Mouse (Mus musculus): ENCODE measurements around the gene Cav2. TPM values are rescaled to one million over a fixed set of nuclear protein-coding genes. Genes with fewer than 3 reads are reported as not detected.

The Cav2 gene
- total and polyA plus RNA-seq, 2 experiments from 2014 or later: 58.8 to 78.4 TPM

DNA sequence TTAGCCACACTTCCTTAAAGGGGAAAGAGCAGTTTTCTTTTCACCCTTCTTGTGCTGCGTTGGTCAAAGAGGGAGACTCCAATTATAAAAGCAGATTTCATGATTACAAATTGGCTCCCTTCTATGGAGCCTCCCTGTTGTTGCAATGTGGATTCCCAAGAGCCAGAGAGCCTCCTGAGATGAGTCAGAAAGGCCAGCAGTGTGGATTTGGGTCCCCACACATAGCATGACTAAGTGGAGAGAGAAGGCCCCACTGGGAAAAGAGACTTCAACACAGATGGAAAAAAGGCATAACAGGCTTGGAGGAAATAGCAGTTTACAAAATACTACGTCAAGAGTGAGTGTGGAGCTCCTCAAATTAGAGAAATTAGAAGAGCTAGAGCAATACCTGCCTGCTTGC is 28.3 kb downstream of the Cav2 start:
- TF ChIP-seq EP300 (IDR thresholded peaks at IDR 0.05; ENCODE audit: low read depth): no peak
- no peak for TF ChIP-seq CTCF (IDR thresholded peaks at IDR 0.05; ENCODE audit: low read depth)
- peaks cover 5% of the 10 kb centered on the region; the same call in 1 of the 2 replicates for H3K27me3 ChIP-seq (ENCODE audit: control insufficient read depth, insufficient read depth, low read length)
- H3K4me1 ChIP-seq (ENCODE audit: control insufficient read depth, insufficient read depth): peaks cover 6% of the 10 kb centered on the region; the same call in 1 of the 2 replicates
- H3K36me3 ChIP-seq (replicated peaks; ENCODE audit: control insufficient read depth, insufficient read depth, low read length): no peaks in the 10 kb centered on the region
- ATAC-seq (ENCODE audit: insufficient read depth, low read depth) (no peak), DNase-seq (ENCODE audit: low spot score) (no peak)
- H3K9me3 ChIP-seq (replicated peaks; ENCODE audit: control insufficient read depth, low read length): no peaks in the 10 kb centered on the region
- H3K27ac ChIP-seq (ENCODE audit: low read depth): peak overlapping the region; percentile 94
- H3K9ac ChIP-seq (replicated peaks; ENCODE audit: low read depth, low read length): peak overlapping the region; percentile 79
- peak overlapping the region; percentile 78 for H3K4me3 ChIP-seq (ENCODE audit: low read depth, low read length)
- peak overlapping the region; percentile 92 for H3K4me2 ChIP-seq (ENCODE audit: low read depth, low read length)
- WGBS: 55% methylated on average over 2 of the region's 2 CpGs

DNA sequence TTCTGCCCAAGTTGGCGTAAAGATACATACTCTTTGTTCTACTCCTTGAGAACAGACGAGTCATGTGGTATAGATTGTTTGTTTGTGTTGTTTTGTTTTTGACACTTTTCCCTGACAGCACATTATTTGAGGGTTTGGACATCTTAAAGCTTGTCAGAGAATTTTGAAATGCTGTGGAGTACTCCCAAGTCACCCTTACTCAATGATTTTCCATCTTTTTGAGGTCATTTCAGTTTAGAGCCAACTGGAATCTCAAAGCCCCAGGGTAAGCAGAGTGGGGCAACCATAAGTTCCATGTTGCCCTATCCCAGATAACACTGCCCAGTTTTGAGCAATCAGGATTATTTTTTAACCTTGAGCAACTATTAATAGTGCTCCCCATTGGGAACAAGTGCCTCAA is 33.3 kb downstream of the Cav2 start:
- Histone ChIP-seq H3K36me3 (replicated peaks; ENCODE audit: control insufficient read depth, insufficient read depth, low read length) (no peaks in the 10 kb centered on the region), H3K4me3 (ENCODE audit: low read depth, low read length) (no peak overlapping the region), H3K9ac (replicated peaks; ENCODE audit: low read depth, low read length) (no peak overlapping the region), H3K4me1 (ENCODE audit: control insufficient read depth, insufficient read depth) (peaks cover 19% of the 10 kb centered on the region), H3K9me3 (replicated peaks; ENCODE audit: control insufficient read depth, low read length) (no peaks in the 10 kb centered on the region), H3K27ac (ENCODE audit: low read depth) (peak overlapping the region; percentile 64), H3K27me3 (ENCODE audit: control insufficient read depth, insufficient read depth, low read length) (no peaks in the 10 kb centered on the region), H3K4me2 (ENCODE audit: low read depth, low read length) (peak overlapping the region; percentile 22; the same call in 1 of the 2 replicates)
- DNase-seq (ENCODE audit: low spot score): no peak
- WGBS: 80% methylated on average over 2 of the region's 2 CpGs
- ATAC-seq (ENCODE audit: insufficient read depth, low read depth): no peak
- TF ChIP-seq CTCF (IDR thresholded peaks at IDR 0.05; ENCODE audit: low read depth) (no peak), EP300 (IDR thresholded peaks at IDR 0.05; ENCODE audit: low read depth) (no peak)

- peak overlapping the region; percentile 22; the same call in 1 of the 2 replicates for H3K4me2 ChIP-seq (ENCODE audit: low read depth, low read length)
- peak overlapping the region; percentile 64 for H3K27ac ChIP-seq (ENCODE audit: low read depth)
Observed at GRCm38 (mm10) chr6:17314659-17315616, 34.0 kb downstream of the Cav2 start.

DNA sequence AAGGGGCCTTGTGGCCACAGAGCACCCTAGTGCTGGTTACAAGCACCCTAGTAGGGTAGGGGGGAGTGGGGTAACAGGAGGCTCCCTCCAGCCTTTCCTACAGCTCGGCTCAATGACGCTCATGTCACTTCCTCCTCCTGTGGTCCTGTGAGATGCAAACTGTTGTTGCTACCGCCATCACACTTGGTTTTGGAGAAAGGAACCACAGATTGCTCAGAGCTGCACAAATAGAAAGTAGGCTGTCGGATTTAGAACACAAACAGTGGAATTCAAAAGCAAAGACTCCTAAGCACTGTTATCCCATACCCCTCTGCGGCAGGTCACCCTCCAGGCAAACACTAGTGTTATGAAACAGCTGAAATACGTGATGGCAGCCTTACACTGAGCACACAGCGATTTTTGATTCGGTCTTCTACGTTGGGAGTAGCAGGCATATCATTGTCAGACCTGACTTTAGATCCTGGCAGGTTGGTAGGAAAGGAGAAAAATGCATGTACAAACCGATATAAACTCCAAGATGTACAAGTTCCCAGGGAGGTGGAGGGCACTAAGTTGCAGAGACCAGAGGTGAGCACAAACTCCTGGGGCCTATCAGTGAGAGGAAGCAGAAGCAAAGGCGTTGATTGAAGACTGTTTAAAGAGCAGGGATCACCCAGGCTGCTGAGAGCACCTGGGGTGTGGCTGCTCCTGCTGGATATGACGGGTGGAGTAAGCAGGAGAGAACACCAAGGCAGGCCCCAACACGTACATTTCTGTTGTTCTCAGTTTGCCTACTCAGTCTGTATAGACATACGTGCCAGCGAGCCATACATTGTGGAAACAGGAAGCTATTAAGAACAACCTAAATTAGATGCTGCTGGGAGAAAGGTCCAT is 35.5 kb downstream of the Cav2 start:
- 52% methylated on average over 15 of the region's 15 CpGs for whole genome bisulfite sequencing
- H3K27me3 ChIP-seq (ENCODE audit: control insufficient read depth, insufficient read depth, low read length): no peaks in the 10 kb centered on the region
- no peak overlapping the region for H3K9ac ChIP-seq (replicated peaks; ENCODE audit: low read depth, low read length)
- TF ChIP-seq CTCF (IDR thresholded peaks at IDR 0.05; ENCODE audit: low read depth) (no peak), EP300 (IDR thresholded peaks at IDR 0.05; ENCODE audit: low read depth) (no peak)
- peak overlapping the region; percentile 56 for H3K27ac ChIP-seq (ENCODE audit: low read depth)
- no peaks in the 10 kb centered on the region for H3K36me3 ChIP-seq (replicated peaks; ENCODE audit: control insufficient read depth, insufficient read depth, low read length)
- no peak overlapping the region for H3K4me2 ChIP-seq (ENCODE audit: low read depth, low read length)
- H3K9me3 ChIP-seq (replicated peaks; ENCODE audit: control insufficient read depth, low read length): no peaks in the 10 kb centered on the region
- DNase-seq (ENCODE audit: low spot score) (no peak), ATAC-seq (ENCODE audit: insufficient read depth, low read depth) (peak; percentile 33; the same call in 1 of the 2 replicates)
- H3K4me1 ChIP-seq (ENCODE audit: control insufficient read depth, insufficient read depth): peaks cover 26% of the 10 kb centered on the region
- H3K4me3 ChIP-seq (ENCODE audit: low read depth, low read length): no peak overlapping the region

More at GRCm38 (mm10) chr6:17314659-17315616, 34.0 kb downstream of the Cav2 start:
- Histone ChIP-seq H3K36me3 (replicated peaks; ENCODE audit: control insufficient read depth, insufficient read depth, low read length) (no peaks in the 10 kb centered on the region), H3K4me1 (ENCODE audit: control insufficient read depth, insufficient read depth) (peaks cover 26% of the 10 kb centered on the region), H3K4me3 (ENCODE audit: low read depth, low read length) (no peak overlapping the region), H3K27me3 (ENCODE audit: control insufficient read depth, insufficient read depth, low read length) (no peaks in the 10 kb centered on the region), H3K9me3 (replicated peaks; ENCODE audit: control insufficient read depth, low read length) (no peaks in the 10 kb centered on the region), H3K9ac (replicated peaks; ENCODE audit: low read depth, low read length) (no peak overlapping the region)
- TF ChIP-seq EP300 (IDR thresholded peaks at IDR 0.05; ENCODE audit: low read depth) (0 out of 2 replicates have a peak, but pooled peaks have one; percentile 24), CTCF (IDR thresholded peaks at IDR 0.05; ENCODE audit: low read depth) (no peak)
- ATAC-seq (ENCODE audit: insufficient read depth, low read depth) (peak; percentile 53; the same call in 1 of the 2 replicates), DNase-seq (ENCODE audit: low spot score) (no peak)
- 68% methylated on average over 5 of the region's 5 CpGs for WGBS

GRCm38 (mm10) chr6:17317167-17317524 is 36.2 kb downstream of the Cav2 start:
- Histone ChIP-seq H3K9me3 (replicated peaks; ENCODE audit: control insufficient read depth, low read length) (no peaks in the 10 kb centered on the region), H3K4me2 (ENCODE audit: low read depth, low read length) (no peak overlapping the region), H3K9ac (replicated peaks; ENCODE audit: low read depth, low read length) (no peak overlapping the region), H3K4me1 (ENCODE audit: control insufficient read depth, insufficient read depth) (peaks cover 26% of the 10 kb centered on the region), H3K36me3 (replicated peaks; ENCODE audit: control insufficient read depth, insufficient read depth, low read length) (no peaks in the 10 kb centered on the region), H3K27me3 (ENCODE audit: control insufficient read depth, insufficient read depth, low read length) (no peaks in the 10 kb centered on the region), H3K4me3 (ENCODE audit: low read depth, low read length) (no peak overlapping the region), H3K27ac (ENCODE audit: low read depth) (peak overlapping the region; percentile 56)
- WGBS: 29% methylated on average over 1 of the region's 1 CpGs
- TF ChIP-seq CTCF (IDR thresholded peaks at IDR 0.05; ENCODE audit: low read depth): no peak
- no peak for TF ChIP-seq EP300 (IDR thresholded peaks at IDR 0.05; ENCODE audit: low read depth)
- no peak for DNase-seq (ENCODE audit: low spot score)
- ATAC-seq (ENCODE audit: insufficient read depth, low read depth): no peak

All from heart, postnatal 0 days (tissue).